Mouse (Mus musculus) C3H10T1/2 (cell line): ENCODE measurements around the gene Acbd4. TPM values are rescaled to one million over a fixed set of nuclear protein-coding genes. Genes with fewer than 3 reads are reported as not detected.

ENCODE experiments used
- polyA plus RNA-seq, 2 experiments: library from polyadenylated mRNA; unstranded; fragments of >200 nt; fragmentation: generic; extraction: Trizol; gene quantifications; one replicate each; pipeline ENCODE4 v1.2.1; 2012; ENCODE audit warnings: missing spikeins in 2 of 2

Gene Acbd4
- 10 to 100 TPM; 39.7 to 76.4 TPM for polyA plus RNA-seq

GRCm38 (mm10) chr11:103101481-103101865, at the start of gene Acbd4, which contains the start of gene Plcd3:
Gene Acbd4 (plus strand): TSS chr11:103101682.
Gene Plcd3 (minus strand): TSS chr11:103101658.

DNA sequence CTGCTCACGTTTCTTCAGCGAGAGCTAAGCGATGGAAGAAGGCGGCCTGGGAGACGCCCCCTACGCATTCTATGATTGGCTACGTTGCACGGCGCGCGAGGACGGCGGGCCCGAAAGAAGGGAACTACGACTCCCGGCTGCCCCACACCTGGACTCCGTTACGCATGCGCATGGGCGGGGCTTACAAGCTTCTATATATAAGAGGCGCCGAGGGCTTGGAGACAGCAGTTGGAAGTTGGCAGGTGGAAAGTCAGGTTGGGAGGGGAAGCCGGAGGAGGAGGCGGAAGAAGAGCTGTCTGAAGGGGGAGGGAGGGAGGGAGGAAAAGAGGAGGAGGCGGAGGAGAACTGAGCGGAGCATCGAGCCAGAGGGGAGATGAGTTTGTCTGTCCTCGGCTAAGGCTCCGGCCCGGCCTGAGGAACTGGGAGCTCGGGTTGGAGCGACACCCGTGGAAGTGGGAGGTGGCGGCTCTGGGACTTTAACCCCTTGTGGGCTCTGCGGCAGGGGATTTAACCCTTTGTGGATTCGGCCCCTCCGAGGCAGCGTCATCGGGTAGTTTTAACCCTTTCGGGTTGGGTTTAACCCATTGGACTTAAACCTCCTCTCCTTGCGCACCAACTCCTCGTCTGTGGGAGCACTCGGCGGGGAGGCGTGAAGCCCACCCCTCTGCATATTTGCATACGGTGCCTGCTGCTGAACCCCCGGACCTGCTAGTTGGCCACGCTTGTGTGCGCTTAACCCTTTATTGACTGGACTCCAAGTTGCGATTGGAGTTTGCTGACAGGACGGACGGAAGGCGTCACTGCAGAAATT, 14.7 kb downstream of the Acbd4 start, which contains the start of gene Hexim1:
Hexim1 (plus strand) TSS at position 224 of the 811 bp plus-strand sequence.

GRCm38 (mm10) chr11:103131701-103132575, 30.5 kb downstream of the Acbd4 start, which contains the start of gene Hexim2:
Gene Hexim2 (plus strand): TSS chr11:103132429.

Other genes starting within 250 kb of the Acbd4 start
- gene Eftud2, start 220.7 kb upstream of the Acbd4 start, polyA plus RNA-seq: 100 to 1,000 TPM; 148 to 318 TPM
- 1 to 10 TPM; 1.9 to 3.8 TPM for gene Ccdc103, start 220.5 kb upstream of the Acbd4 start, polyA plus RNA-seq
- under 1 TPM; 0.02 to 0.04 TPM for gene Fam187a, start 216.5 kb upstream of the Acbd4 start, polyA plus RNA-seq
- gene Gfap, start 200.8 kb upstream of the Acbd4 start, polyA plus RNA-seq: under 1 TPM; 0.05 to 0.38 TPM
- gene Kif18b, start 176.6 kb upstream of the Acbd4 start, polyA plus RNA-seq: 10 to 100 TPM; 23.2 to 40.7 TPM
- not detected for gene C1ql1, start 155.0 kb upstream of the Acbd4 start, polyA plus RNA-seq
- gene Nmt1, start 73.5 kb upstream of the Acbd4 start, polyA plus RNA-seq: 10 to 100 TPM; 70.6 to 88.9 TPM
- gene Dcakd, start 73.3 kb upstream of the Acbd4 start, polyA plus RNA-seq: 100 to 1,000 TPM; 148 to 200 TPM
- gene Plcd3, start within 50 bp of the Acbd4 start, polyA plus RNA-seq: 10 to 100 TPM; 20.9 to 60.1 TPM
- gene Hexim1, start 14.5 kb downstream of the Acbd4 start, polyA plus RNA-seq: 10 to 100 TPM in 1 of 2 experiments, 1 to 10 TPM in 1; 9.2 to 53.2 TPM
- 10 to 100 TPM in 1 of 2 experiments, 1 to 10 TPM in 1; 4.9 to 26.4 TPM for gene Hexim2, start 30.7 kb downstream of the Acbd4 start, polyA plus RNA-seq
- under 1 TPM; 0.14 to 0.20 TPM for gene Fmnl1, start 69.4 kb downstream of the Acbd4 start, polyA plus RNA-seq
- gene 1700023F06Rik, start 106.9 kb downstream of the Acbd4 start, polyA plus RNA-seq: 1 to 10 TPM in 1 of 2 experiments, under 1 TPM in 1; 0.16 to 4.3 TPM
- gene Spata32, start 116.8 kb downstream of the Acbd4 start, polyA plus RNA-seq: under 1 TPM in 1 of 2 experiments, not detected in 1; 0.05 TPM
- 10 to 100 TPM in 1 of 2 experiments, 1 to 10 TPM in 1; 7.7 to 20.6 TPM for gene Map3k14, start 165.8 kb downstream of the Acbd4 start, polyA plus RNA-seq